Mouse (Mus musculus): Measurements from ENCODE around the gene Icam1. TPM values are rescaled to one million over a fixed set of nuclear protein-coding genes. Genes with fewer than 3 reads are reported as not detected.
"Not testable (repeated sequence)": the region's sequence is repeated elsewhere in the genome, so short reads cannot be mapped to it uniquely, and the experiment has no call there.

The Icam1 gene
- polyA plus RNA-seq, 1 experiment from 2014 or later, result 5.6 TPM

DNA sequence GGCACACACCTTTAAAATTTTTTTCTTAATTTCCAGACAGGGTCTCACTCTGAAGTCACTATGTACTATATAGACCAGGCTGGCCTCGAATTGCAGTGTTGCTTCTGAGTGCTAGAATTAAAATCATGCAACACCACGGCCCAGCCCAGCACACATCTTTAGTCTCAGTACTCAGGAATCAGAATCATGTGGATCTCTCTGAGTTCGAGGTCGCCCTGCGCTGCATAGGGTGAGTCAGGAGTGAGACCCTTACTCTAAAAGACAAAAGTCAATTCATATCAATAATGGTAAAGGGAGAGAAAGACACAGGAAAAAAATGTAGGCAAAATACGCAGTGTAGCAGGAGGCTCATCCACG lies 13.5 kb upstream of the Icam1 start:
- Histone ChIP-seq H3K27ac (ENCODE audit: low read depth, low read length) (peak overlapping the region; percentile 72; the same call in 1 of the 2 replicates), H3K4me3 (ENCODE audit: low read depth, low read length) (peak overlapping the region; percentile 86), H3K4me2 (ENCODE audit: low read depth) (peak overlapping the region; percentile 73), H3K9me3 (ENCODE audit: control insufficient read depth, low read length) (no peaks in the 10 kb centered on the region), H3K4me1 (ENCODE audit: control insufficient read depth, insufficient read depth, low read length) (no peaks in the 10 kb centered on the region), H3K36me3 (ENCODE audit: control insufficient read depth, insufficient read depth, low read length) (peaks cover 3% of the 10 kb centered on the region; the same call in 1 of the 2 replicates), H3K9ac (ENCODE audit: low read length) (peak overlapping the region; percentile 88), H3K27me3 (ENCODE audit: control insufficient read depth, insufficient read depth, low read length) (no peaks in the 10 kb centered on the region)
- DNase-seq (ENCODE audit: low spot score) (no peak), ATAC-seq (ENCODE audit: insufficient read depth, low FRiP score, low TSS enrichment) (no peak)
- WGBS, result 11% methylated on average over 7 of the region's 7 CpGs

DNA sequence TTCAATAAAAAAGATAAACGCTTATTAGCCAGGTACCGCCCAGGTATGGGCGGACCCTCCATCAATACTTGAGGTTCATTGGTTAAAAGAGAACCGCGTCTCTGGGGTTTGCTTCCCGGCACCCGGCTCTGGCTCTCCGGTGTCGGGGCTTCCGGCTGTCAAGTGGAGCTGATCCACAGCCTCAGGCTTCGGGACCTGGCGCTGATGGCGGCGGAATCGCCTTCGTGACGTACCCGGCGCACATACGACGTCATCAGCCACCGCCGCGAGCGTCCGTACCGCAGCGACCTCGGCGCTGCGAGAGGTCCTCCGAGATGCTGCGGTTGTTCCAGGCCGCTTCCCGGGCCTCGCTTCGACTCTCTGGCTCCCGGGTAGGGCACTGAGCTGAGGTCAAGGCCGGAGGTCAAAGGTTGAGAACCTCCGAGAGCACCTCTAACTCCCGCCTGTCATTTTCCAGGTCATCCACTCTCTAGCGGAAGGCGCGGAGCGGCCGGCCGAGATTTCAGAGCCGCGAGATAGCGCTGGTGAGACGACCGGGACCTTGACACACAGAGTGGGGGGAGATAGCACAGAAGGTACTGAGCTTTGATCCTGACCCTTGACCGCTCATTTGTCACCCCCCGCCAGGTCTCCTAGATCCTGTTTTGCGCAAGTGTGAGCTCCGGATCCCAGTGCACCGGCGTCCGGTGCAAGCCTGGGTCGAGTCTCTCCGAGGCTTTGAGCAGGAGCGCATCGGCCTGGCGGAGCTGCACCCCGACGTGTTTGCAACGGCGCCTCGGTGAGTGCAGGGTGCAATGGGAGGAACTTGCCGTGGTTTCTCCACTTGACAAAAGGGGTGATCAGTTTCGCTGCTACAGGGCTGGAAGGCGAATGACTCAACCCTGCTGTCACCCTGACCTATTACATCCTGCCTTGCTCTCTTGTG lies 12.9 kb upstream of the Icam1 start, which contains the start of gene Mrpl4:
Mrpl4 (plus strand) TSS at position 112 of the 925 bp plus-strand sequence.
- ATAC-seq (ENCODE audit: insufficient read depth, low FRiP score, low TSS enrichment) (peak; percentile 90), DNase-seq (ENCODE audit: low spot score) (peak; percentile 95)
- Histone ChIP-seq H3K4me2 (ENCODE audit: low read depth) (peak within 1 kb of the TSS; percentile 73), H3K9ac (ENCODE audit: low read length) (peak within 1 kb of the TSS; percentile 88), H3K4me1 (ENCODE audit: control insufficient read depth, insufficient read depth, low read length) (no peaks in the 10 kb centered on the region), H3K9me3 (ENCODE audit: control insufficient read depth, low read length) (no peaks in the 10 kb centered on the region), H3K27me3 (ENCODE audit: control insufficient read depth, insufficient read depth, low read length) (no peaks in the 10 kb centered on the region), H3K4me3 (ENCODE audit: low read depth, low read length) (peak within 1 kb of the TSS; percentile 86), H3K27ac (ENCODE audit: low read depth, low read length) (peak within 1 kb of the TSS; percentile 72), H3K36me3 (ENCODE audit: control insufficient read depth, insufficient read depth, low read length) (peaks cover 3% of the 10 kb centered on the region)
- under 1% methylated on average over 72 of the region's 72 CpGs for WGBS

DNA sequence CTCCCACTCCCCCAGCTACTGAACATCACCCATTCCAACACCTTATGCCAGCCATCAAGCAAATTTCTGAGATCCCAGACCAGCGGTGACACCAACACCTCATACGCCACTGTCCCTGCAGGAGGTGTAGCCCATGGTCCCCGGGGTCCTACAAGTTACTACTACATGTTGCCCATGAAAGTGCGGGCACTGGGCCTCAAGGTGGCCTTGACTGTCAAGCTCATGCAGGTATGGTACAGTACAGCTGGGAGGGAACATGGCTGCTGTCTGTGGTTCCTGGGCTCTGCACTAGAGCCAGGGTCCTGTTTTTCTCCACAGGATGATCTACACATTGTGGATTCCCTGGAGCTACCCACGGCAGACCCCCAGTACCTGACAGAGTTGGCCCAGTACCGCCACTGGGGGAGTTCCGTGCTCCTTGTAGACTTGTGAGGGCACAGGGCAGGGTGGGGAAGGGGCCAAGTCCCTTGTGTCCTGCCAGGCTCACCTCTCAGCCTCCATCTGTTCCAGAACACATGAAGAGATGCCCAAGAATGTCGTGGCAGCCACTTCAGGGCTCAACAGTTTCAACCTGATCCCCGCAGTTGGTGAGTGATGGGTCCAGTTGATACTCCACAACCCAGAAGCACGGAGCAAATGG lies 8.4 kb upstream of the Icam1 start:
- 90% methylated on average over 10 of the region's 10 CpGs for WGBS
- DNase-seq (ENCODE audit: low spot score) (peak; percentile 5), ATAC-seq (ENCODE audit: insufficient read depth, low FRiP score, low TSS enrichment) (no peak)
- Histone ChIP-seq H3K4me3 (ENCODE audit: low read depth, low read length) (no peak overlapping the region), H3K4me1 (ENCODE audit: control insufficient read depth, insufficient read depth, low read length) (no peaks in the 10 kb centered on the region), H3K27me3 (ENCODE audit: control insufficient read depth, insufficient read depth, low read length) (no peaks in the 10 kb centered on the region), H3K27ac (ENCODE audit: low read depth, low read length) (no peak overlapping the region), H3K9me3 (ENCODE audit: control insufficient read depth, low read length) (no peaks in the 10 kb centered on the region), H3K9ac (ENCODE audit: low read length) (no peak overlapping the region), H3K36me3 (ENCODE audit: control insufficient read depth, insufficient read depth, low read length) (peaks cover 9% of the 10 kb centered on the region), H3K4me2 (ENCODE audit: low read depth) (no peak overlapping the region)

DNA sequence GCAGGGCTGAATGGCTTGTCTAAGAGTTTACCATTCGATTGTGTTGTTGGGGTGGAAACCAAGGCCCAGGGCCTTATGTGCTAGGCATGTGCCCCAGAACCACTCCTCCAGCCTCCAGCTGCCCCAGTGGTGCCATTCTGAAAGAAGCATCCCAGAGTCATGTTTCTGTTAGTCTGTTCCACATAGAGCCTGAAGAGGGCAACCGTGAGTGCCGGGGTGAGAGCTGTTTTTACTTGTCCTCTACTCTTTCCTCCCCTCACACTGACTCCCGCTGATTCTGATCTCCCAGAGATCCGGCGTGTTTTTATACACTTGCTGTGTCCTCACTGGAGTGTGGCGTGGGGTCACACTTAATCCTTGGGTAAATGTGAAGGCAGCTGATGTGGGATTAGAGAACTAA lies 7.8 kb upstream of the Icam1 start:
- peaks cover 9% of the 10 kb centered on the region for H3K36me3 ChIP-seq (ENCODE audit: control insufficient read depth, insufficient read depth, low read length)
- 89% methylated on average over 7 of the region's 7 CpGs for WGBS
- ATAC-seq (ENCODE audit: insufficient read depth, low FRiP score, low TSS enrichment) (no peak), DNase-seq (ENCODE audit: low spot score) (peak; percentile 8)
- H3K4me2 ChIP-seq (ENCODE audit: low read depth), result no peak overlapping the region
- H3K27me3 ChIP-seq (ENCODE audit: control insufficient read depth, insufficient read depth, low read length), result no peaks in the 10 kb centered on the region
- H3K4me3 ChIP-seq (ENCODE audit: low read depth, low read length), result no peak overlapping the region
- no peaks in the 10 kb centered on the region for H3K9me3 ChIP-seq (ENCODE audit: control insufficient read depth, low read length)
- H3K4me1 ChIP-seq (ENCODE audit: control insufficient read depth, insufficient read depth, low read length), result no peaks in the 10 kb centered on the region
- H3K9ac ChIP-seq (ENCODE audit: low read length), result no peak overlapping the region
- H3K27ac ChIP-seq (ENCODE audit: low read depth, low read length), result no peak overlapping the region

DNA sequence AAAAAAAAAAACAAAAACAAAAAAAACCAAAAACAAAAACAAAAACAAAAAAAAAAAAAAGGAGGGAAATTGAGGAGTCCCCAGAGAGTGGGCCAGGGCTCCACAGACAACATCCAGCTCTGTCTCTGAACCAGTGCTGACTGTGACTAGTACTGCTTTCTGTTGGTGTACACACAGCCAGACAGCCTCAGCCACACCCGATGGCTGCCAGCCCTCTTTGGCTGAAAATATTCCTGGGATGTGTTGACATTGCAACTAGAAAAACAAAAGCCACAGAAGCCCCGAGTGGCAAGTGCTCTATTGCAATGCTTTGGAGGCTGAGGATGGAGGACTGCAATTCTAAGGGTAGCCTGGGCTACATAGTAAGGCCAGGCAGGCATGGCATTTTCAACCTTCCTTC lies 5.4 kb upstream of the Icam1 start:
- Histone ChIP-seq H3K27me3 (ENCODE audit: control insufficient read depth, insufficient read depth, low read length) (peaks cover 14% of the 10 kb centered on the region), H3K36me3 (ENCODE audit: control insufficient read depth, insufficient read depth, low read length) (peaks cover 9% of the 10 kb centered on the region), H3K27ac (ENCODE audit: low read depth, low read length) (no peak overlapping the region), H3K4me3 (ENCODE audit: low read depth, low read length) (no peak overlapping the region), H3K4me2 (ENCODE audit: low read depth) (no peak overlapping the region), H3K4me1 (ENCODE audit: control insufficient read depth, insufficient read depth, low read length) (peaks cover 2% of the 10 kb centered on the region; the same call in 1 of the 2 replicates), H3K9ac (ENCODE audit: low read length) (no peak overlapping the region), H3K9me3 (ENCODE audit: control insufficient read depth, low read length) (no peaks in the 10 kb centered on the region)
- ATAC-seq (ENCODE audit: insufficient read depth, low FRiP score, low TSS enrichment) (no peak), DNase-seq (ENCODE audit: low spot score) (peak; percentile 6)
- WGBS, result 74% methylated on average over 2 of the region's 2 CpGs

DNA sequence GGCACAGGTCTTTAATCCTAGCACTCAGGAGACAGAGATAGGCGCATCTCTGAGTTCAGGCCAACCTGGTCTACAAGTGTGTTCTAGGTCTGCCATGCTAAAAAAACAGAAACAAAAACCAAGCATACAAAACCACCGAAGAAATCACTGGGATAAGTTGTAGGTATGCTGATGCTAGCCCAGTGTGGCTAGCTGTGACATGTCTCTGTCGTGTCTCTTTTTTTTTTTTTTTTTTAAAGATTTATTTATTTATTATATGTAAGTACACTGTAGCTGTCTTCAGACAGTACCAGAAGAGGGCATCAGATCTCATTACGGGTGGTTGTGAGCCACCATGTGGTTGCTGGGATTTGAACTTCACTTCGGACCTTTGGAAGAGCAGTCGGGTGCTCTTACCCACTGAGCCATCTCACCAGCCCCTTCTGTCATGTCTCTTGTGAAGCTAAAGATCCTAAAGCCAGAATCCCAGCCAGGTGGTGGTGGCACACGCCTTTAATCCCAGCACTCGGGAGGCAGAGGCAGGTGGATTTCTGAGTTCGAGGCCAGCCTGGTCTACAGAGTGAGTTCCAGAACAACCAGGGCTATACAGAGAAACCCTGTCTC lies 4.7 kb upstream of the Icam1 start:
- not testable (repeated sequence) for H3K9ac ChIP-seq (ENCODE audit: low read length); H3K4me1 ChIP-seq (ENCODE audit: control insufficient read depth, insufficient read depth, low read length); H3K4me3 ChIP-seq (ENCODE audit: low read depth, low read length); H3K4me2 ChIP-seq (ENCODE audit: low read depth); H3K36me3 ChIP-seq (ENCODE audit: control insufficient read depth, insufficient read depth, low read length); H3K9me3 ChIP-seq (ENCODE audit: control insufficient read depth, low read length); H3K27ac ChIP-seq (ENCODE audit: low read depth, low read length); ATAC-seq (ENCODE audit: insufficient read depth, low FRiP score, low TSS enrichment)
- WGBS, result 76% methylated on average over 9 of the region's 9 CpGs
- DNase-seq (ENCODE audit: low spot score), result peak; percentile 5
- peaks cover 21% of the 10 kb centered on the region for H3K27me3 ChIP-seq (ENCODE audit: control insufficient read depth, insufficient read depth, low read length)

DNA sequence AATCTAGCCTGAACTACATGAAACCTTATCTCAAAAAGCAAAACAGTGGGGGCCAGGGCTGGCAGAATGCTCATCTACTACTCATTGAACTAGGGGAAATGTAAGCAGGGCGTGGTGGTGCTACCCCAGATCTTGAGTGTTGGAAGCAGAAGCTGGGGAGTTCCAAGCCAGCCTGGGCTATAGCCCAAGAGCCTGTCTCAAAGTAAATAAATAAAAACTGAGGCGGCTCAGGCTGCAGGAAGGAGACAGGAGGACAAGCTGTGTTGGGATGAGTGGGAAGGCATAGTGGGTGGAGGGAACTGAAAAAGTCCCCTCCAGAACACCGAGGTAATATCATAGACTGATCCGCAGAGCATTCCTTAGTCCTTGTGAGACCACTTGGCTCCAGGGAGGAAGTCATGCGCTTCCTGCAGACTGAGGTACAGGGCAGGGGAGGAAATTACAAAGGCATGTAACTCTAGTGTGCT lies 3.9 kb upstream of the Icam1 start:
- Histone ChIP-seq H3K36me3 (ENCODE audit: control insufficient read depth, insufficient read depth, low read length) (peaks cover 6% of the 10 kb centered on the region), H3K4me3 (ENCODE audit: low read depth, low read length) (no peak overlapping the region), H3K4me1 (ENCODE audit: control insufficient read depth, insufficient read depth, low read length) (peaks cover 6% of the 10 kb centered on the region; the same call in 1 of the 2 replicates), H3K27me3 (ENCODE audit: control insufficient read depth, insufficient read depth, low read length) (peaks cover 29% of the 10 kb centered on the region), H3K9me3 (ENCODE audit: control insufficient read depth, low read length) (no peaks in the 10 kb centered on the region), H3K27ac (ENCODE audit: low read depth, low read length) (no peak overlapping the region), H3K9ac (ENCODE audit: low read length) (no peak overlapping the region), H3K4me2 (ENCODE audit: low read depth) (no peak overlapping the region)
- WGBS, result 59% methylated on average over 5 of the region's 5 CpGs
- ATAC-seq (ENCODE audit: insufficient read depth, low FRiP score, low TSS enrichment) (no peak), DNase-seq (ENCODE audit: low spot score) (peak; percentile 9)

DNA sequence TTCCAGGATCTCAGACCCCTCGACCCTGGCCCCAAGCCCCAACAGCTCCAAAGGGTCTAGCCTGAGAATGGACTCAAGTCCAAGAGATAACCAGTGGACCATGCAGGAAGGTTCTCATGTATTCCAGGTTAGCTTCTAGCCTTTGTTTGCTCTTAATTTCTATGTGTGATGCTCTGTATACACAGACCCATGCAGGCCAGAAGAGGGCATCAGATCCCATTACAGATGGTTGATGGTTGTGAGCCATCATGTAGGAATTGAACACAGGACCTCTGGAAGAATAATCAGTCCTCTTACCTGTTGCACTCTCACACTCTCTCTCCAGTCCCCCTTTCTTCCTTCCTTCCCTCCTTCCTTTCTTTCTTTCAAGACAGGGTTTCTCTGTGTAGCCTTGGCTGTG lies 3.4 kb upstream of the Icam1 start:
- DNase-seq (ENCODE audit: low spot score) (no peak), ATAC-seq (ENCODE audit: insufficient read depth, low FRiP score, low TSS enrichment) (no peak)
- WGBS, result 52% methylated on average over 1 of the region's 1 CpGs
- Histone ChIP-seq H3K4me3 (ENCODE audit: low read depth, low read length) (no peak overlapping the region), H3K9ac (ENCODE audit: low read length) (no peak overlapping the region), H3K36me3 (ENCODE audit: control insufficient read depth, insufficient read depth, low read length) (peaks cover 5% of the 10 kb centered on the region), H3K4me2 (ENCODE audit: low read depth) (no peak overlapping the region), H3K27ac (ENCODE audit: low read depth, low read length) (no peak overlapping the region), H3K9me3 (ENCODE audit: control insufficient read depth, low read length) (no peaks in the 10 kb centered on the region), H3K4me1 (ENCODE audit: control insufficient read depth, insufficient read depth, low read length) (peaks cover 6% of the 10 kb centered on the region; the same call in 1 of the 2 replicates), H3K27me3 (ENCODE audit: control insufficient read depth, insufficient read depth, low read length) (peaks cover 34% of the 10 kb centered on the region)
